Mouse (Mus musculus) monocyte, adult 5-6 weeks (primary cell): ENCODE results near the gene Samt2. TPM values are rescaled to one million over a fixed set of nuclear protein-coding genes. Genes with fewer than 3 reads are reported as not detected.
"Not testable (repeated sequence)": the region's sequence is repeated elsewhere in the genome, so short reads cannot be mapped to it uniquely, and the experiment has no call there.

Experiments
- ATAC-seq: fragments of 153-309, 156-312 bp; replicated peaks from 2 replicates; pipeline ENCODE4 v1.8.0; 2017; ENCODE audit warnings: mild to moderate bottlenecking; ENCODE audit not compliant: low TSS enrichment, insufficient number of reproducible peaks, severe bottlenecking, poor library complexity, low FRiP score
- total RNA-seq: library from RNA; stranded (forward); fragments of 200-1000, 200-491, 200-594 nt; gene quantifications from 3 replicates; pipeline ENCODE4 v1.2.3, GENCODE M21; 2017

The Samt2 gene
- total RNA-seq: not detected in 3 replicates

- not testable (repeated sequence) for ATAC-seq
These were observed at the start of gene Samt2 for GRCm38 (mm10) chrX:154579260-154579659. Gene Samt2, minus strand, starts transcription at chrX:154579360.

Other genes starting within 250 kb of the Samt2 start
- not detected in 3 replicates for gene 4930524N10Rik, start 236.0 kb downstream of the Samt2 start, total RNA-seq
- not detected in 3 replicates for gene Samt4, start 97.4 kb downstream of the Samt2 start, total RNA-seq